Mouse (Mus musculus) ES-E14 (cell line): Measurements from ENCODE around the gene Zfx.

Experiments
- CHD2 ChIP-seq: IDR thresholded peaks from 2 replicates; pipeline ENCODE4 v1.6.1; 2014; ENCODE audit warnings: mild to moderate bottlenecking, low read depth, low read length, inconsistent platforms
- HCFC1 ChIP-seq: IDR thresholded peaks from 2 replicates; pipeline ENCODE4 v1.6.1; 2012; ENCODE audit warnings: low read length, inconsistent platforms, borderline replicate concordance; ENCODE audit not compliant: insufficient read depth
- ZC3H11A ChIP-seq: IDR thresholded peaks from 2 replicates; pipeline ENCODE4 v1.6.1; 2012; ENCODE audit warnings: low read depth, mild to moderate bottlenecking, inconsistent platforms, low read length, borderline replicate concordance
- ZNF384 ChIP-seq: IDR thresholded peaks from 2 replicates; pipeline ENCODE4 v1.6.1; 2012; ENCODE audit warnings: low read depth, low read length, inconsistent platforms

GRCm38 (mm10) chrX:94115882-94116281 lies 7.6 kb downstream of the Zfx start:
- TF ChIP-seq ZC3H11A: no peak
- TF ChIP-seq ZNF384: no peak
- TF ChIP-seq HCFC1: no peak
- no peak for TF ChIP-seq CHD2
